Mouse (Mus musculus): Measurements from ENCODE around the gene Crabp1. TPM values are rescaled to one million over a fixed set of nuclear protein-coding genes. Genes with fewer than 3 reads are reported as not detected.
A peak's percentile ranks its signal among the peaks of the same experiment; 100 is the strongest.

Gene Crabp1
- not detected in 2 replicates for polyA plus RNA-seq (2012; ENCODE audit: insufficient read depth, low replicate concordance)

DNA sequence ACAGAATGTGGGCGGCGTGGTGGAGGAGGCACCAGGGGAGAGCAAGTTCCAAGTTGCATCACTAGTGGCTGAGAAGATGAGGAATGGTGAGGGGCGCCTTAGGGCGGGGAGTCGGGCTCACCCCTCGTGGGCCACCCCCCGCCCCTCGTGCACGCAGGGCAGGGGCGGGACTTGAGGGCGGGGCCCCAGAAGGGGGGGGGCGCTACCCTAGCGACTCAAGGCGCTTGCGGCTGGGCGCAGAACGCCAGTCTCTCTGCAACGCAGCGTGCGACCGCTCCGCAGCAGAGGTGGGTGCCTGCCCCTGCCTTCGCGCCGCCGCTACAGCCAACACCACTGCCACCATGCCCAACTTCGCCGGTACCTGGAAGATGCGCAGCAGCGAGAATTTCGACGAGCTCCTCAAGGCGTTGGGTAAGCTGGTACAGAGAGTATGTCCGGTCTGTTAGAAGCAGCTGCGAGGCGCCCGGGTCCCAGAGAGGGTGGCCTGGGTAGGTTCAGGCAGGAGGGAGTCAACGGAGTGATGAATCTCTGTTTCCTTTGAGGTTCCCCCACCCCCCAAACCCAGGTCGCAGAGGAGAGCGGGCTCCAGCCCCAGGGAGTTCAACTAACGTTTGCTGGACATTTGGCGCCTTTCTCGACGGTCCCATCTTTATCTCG lies at the start of gene Crabp1:
Crabp1 (plus strand) TSS at position 188 of the 657 bp plus-strand sequence.
- Histone ChIP-seq H3K4me3 (replicated peaks) (peak within 1 kb of the TSS; percentile 73), H3K4me1 (peaks cover 13% of the 10 kb centered on the region), H3K27me3 (replicated peaks) (peaks cover 90% of the 10 kb centered on the region), H3K9me3 (no peaks in the 10 kb centered on the region), H3K36me3 (replicated peaks; ENCODE audit: low read length) (no peaks in the 10 kb centered on the region)
- no peak for TF ChIP-seq FLI1 (IDR thresholded peaks at IDR 0.05; ENCODE audit: low read length)
- no peak for TF ChIP-seq GATA1 (IDR thresholded peaks at IDR 0.05; ENCODE audit: borderline replicate concordance, low read length)

DNA sequence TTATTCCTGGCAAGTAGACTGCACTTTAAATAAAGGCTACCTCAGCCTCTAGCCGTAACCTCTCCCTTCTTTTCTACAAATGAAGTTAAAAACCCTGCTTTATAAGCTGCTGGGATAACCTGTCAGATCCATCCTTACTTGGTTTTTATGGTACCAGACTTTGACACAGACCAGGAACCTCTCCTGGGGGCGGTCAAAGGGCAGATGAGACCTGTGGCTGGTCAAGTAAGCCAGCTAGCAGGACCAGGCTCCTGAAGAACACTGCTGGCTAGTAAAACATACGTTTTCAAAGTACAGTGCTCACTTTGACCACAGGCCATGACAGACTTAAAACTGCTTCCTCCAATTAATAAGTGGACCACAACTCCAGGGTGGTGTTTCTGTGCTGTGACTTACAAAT lies 48.8 kb upstream of the Crabp1 start:
- H3K4me1 ChIP-seq: no peaks in the 10 kb centered on the region
- H3K36me3 ChIP-seq (replicated peaks; ENCODE audit: low read length): peaks cover 98% of the 10 kb centered on the region
- no peaks in the 10 kb centered on the region for H3K9me3 ChIP-seq
- TF ChIP-seq GATA1 (IDR thresholded peaks at IDR 0.05; ENCODE audit: borderline replicate concordance, low read length) (no peak), FLI1 (IDR thresholded peaks at IDR 0.05; ENCODE audit: low read length) (no peak)
- no peak overlapping the region for H3K4me3 ChIP-seq (replicated peaks)
- H3K27me3 ChIP-seq (replicated peaks): no peaks in the 10 kb centered on the region

DNA sequence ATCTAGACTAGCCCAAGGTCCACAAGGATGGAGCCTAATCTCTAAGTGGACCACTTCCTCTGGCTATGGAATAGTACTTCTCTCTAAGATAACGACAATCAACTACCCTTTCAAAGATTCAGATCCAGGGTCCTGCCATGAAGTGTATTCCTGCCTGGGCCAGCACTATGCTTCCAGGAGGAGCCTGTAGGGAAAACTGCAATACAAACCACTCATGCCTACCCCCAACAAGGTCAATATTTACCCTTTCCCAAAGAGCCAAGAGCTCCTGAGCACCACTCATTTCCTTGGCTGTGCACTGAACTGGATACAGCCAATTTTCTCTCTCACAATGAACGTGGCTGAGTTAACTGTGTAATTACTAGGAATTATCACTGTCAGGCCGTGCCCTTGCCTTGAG lies 47.0 kb upstream of the Crabp1 start:
- H3K27me3 ChIP-seq (replicated peaks): no peaks in the 10 kb centered on the region
- no peak for TF ChIP-seq FLI1 (IDR thresholded peaks at IDR 0.05; ENCODE audit: low read length)
- TF ChIP-seq GATA1 (IDR thresholded peaks at IDR 0.05; ENCODE audit: borderline replicate concordance, low read length): no peak
- H3K4me3 ChIP-seq (replicated peaks): no peak overlapping the region
- H3K9me3 ChIP-seq: no peaks in the 10 kb centered on the region
- H3K4me1 ChIP-seq: no peaks in the 10 kb centered on the region
- peaks cover 95% of the 10 kb centered on the region for H3K36me3 ChIP-seq (replicated peaks; ENCODE audit: low read length)

DNA sequence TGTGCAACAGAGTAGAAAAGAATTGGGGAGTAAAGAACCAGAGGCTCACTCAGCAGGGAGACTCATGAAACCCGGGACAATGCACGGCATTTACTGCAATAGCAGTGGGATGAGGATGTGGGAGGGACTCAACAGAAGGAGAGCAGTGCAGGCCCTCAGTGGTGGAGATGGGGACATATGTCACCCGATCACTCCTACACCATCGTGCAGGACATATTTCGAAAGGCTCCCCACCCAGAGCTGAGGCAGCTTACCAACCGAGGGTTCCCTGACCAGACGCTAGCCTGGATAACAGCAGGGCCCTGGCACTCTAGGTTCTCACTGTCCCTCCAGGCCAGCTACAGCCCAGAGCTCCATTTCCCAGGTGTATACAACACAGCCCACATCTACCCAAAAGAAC lies 42.4 kb upstream of the Crabp1 start:
- Histone ChIP-seq H3K4me1 (no peaks in the 10 kb centered on the region), H3K4me3 (replicated peaks) (no peak overlapping the region), H3K9me3 (no peaks in the 10 kb centered on the region), H3K27me3 (replicated peaks) (no peaks in the 10 kb centered on the region), H3K36me3 (replicated peaks; ENCODE audit: low read length) (peaks cover 96% of the 10 kb centered on the region)
- TF ChIP-seq GATA1 (IDR thresholded peaks at IDR 0.05; ENCODE audit: borderline replicate concordance, low read length): no peak
- no peak for TF ChIP-seq FLI1 (IDR thresholded peaks at IDR 0.05; ENCODE audit: low read length)

DNA sequence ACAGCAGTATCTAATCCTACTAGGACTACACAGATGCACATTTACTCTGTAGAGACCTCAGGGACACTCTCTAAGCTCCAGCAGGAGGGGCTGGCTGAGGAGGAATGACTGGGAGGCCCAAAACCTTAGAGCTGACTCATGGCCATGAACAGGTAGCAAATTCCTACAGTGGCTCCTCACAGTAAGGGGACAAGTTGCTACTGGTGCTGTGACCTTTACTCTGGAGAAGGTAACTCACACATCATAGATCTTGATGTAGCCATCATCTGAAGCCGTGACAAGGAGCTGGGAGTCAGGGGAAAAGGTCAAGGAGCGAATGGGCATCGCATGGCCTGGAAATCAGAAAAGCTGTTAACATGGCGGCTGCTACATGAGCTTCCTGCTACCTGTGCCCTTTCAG lies 42.0 kb upstream of the Crabp1 start:
- TF ChIP-seq FLI1 (IDR thresholded peaks at IDR 0.05; ENCODE audit: low read length): no peak
- no peak for TF ChIP-seq GATA1 (IDR thresholded peaks at IDR 0.05; ENCODE audit: borderline replicate concordance, low read length)
- H3K4me1 ChIP-seq: no peaks in the 10 kb centered on the region
- H3K36me3 ChIP-seq (replicated peaks; ENCODE audit: low read length): peaks cover 96% of the 10 kb centered on the region
- H3K27me3 ChIP-seq (replicated peaks): no peaks in the 10 kb centered on the region
- no peaks in the 10 kb centered on the region for H3K9me3 ChIP-seq
- H3K4me3 ChIP-seq (replicated peaks): no peak overlapping the region

DNA sequence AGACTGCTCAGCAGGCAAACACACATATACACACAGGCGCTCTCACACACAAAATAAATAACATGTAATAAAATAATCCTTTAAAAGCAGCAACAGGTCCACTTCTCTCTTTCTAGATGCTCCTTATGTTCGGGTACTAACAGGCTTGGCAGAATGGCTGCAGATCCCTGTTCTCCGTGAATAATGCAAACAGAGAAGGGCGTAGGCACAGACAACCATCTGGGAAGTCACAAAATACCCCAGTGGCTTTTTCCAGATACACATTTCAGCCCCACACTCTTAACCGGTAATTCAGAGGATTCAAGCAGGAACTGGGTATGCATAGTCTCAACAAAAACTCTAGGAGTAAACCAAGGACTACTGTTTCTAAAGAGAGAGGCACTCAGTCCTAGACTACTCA lies 38.2 kb upstream of the Crabp1 start:
- H3K4me1 ChIP-seq: no peaks in the 10 kb centered on the region; the same call in 1 of the 2 replicates
- H3K4me3 ChIP-seq (replicated peaks): no peak overlapping the region
- H3K27me3 ChIP-seq (replicated peaks): no peaks in the 10 kb centered on the region
- TF ChIP-seq GATA1 (IDR thresholded peaks at IDR 0.05; ENCODE audit: borderline replicate concordance, low read length) (no peak), FLI1 (IDR thresholded peaks at IDR 0.05; ENCODE audit: low read length) (no peak)
- peaks cover 98% of the 10 kb centered on the region for H3K36me3 ChIP-seq (replicated peaks; ENCODE audit: low read length)
- H3K9me3 ChIP-seq: no peaks in the 10 kb centered on the region

DNA sequence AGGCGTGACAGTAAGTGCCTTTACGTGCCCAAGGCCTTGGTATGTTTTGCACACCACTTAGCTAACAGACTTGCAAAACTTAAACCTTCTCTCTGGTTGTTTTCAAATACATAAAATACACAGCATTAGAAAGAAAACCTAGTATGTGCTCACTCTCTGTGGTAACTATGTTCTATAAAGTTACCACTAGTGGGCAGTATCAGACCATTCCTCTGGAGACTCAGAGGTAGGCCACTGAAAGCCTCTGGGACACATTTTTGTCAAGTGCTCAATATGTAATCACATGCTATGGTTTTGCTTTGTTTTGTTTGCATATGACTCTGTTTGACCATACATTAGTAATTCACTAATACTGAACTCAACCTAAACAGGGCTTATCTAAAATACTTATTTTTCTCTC lies 32.4 kb upstream of the Crabp1 start:
- no peaks in the 10 kb centered on the region for H3K9me3 ChIP-seq
- TF ChIP-seq GATA1 (IDR thresholded peaks at IDR 0.05; ENCODE audit: borderline replicate concordance, low read length) (no peak), FLI1 (IDR thresholded peaks at IDR 0.05; ENCODE audit: low read length) (no peak)
- H3K4me1 ChIP-seq: peaks cover 31% of the 10 kb centered on the region
- H3K4me3 ChIP-seq (replicated peaks): no peak overlapping the region
- no peaks in the 10 kb centered on the region for H3K27me3 ChIP-seq (replicated peaks)
- peaks cover 44% of the 10 kb centered on the region for H3K36me3 ChIP-seq (replicated peaks; ENCODE audit: low read length)

DNA sequence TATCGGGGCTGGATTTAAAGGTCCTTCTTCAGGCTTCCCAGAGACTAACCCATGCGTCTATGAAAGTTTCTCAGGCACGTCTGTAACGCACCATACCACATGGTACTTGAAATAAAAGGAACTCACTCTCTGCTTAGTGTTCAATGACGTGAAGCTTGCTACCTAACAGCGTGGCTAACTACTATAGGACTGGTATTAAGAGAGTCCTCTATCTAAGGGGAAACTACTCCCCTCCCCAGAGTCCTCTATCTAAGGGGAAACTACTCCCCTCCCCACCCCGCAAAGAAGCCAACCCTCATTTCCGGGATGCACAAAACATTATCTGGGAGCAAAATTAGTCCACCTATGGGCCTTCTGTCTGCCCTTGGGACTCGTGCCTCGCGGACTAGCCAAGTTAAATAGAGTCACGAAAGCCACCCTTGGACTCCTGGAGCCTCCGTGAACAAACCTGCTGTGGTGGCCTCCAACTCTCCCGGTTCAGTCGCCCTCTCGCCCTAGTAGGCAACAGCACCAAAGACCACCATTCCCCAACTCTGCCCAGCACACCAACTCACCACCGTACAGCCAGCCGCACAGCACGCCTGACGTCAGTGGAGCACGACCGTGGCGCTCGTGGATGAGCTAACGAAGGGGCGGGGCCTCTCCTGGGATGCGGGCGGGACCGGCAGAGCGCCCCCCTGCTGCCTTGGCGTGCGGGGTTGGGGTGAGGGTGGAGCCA lies 30.5 kb upstream of the Crabp1 start, which contains the start of gene Wdr61:
Wdr61 (minus strand) TSS at position 599 of the 718 bp plus-strand sequence.
- peak within 1 kb of the TSS; percentile 99 for H3K4me3 ChIP-seq (replicated peaks)
- TF ChIP-seq GATA1 (IDR thresholded peaks at IDR 0.05; ENCODE audit: borderline replicate concordance, low read length) (no peak), FLI1 (IDR thresholded peaks at IDR 0.05; ENCODE audit: low read length) (no peak)
- H3K4me1 ChIP-seq: peaks cover 31% of the 10 kb centered on the region
- peaks cover 4% of the 10 kb centered on the region for H3K27me3 ChIP-seq (replicated peaks)
- no peaks in the 10 kb centered on the region for H3K9me3 ChIP-seq
- H3K36me3 ChIP-seq (replicated peaks; ENCODE audit: low read length): peaks cover 24% of the 10 kb centered on the region

DNA sequence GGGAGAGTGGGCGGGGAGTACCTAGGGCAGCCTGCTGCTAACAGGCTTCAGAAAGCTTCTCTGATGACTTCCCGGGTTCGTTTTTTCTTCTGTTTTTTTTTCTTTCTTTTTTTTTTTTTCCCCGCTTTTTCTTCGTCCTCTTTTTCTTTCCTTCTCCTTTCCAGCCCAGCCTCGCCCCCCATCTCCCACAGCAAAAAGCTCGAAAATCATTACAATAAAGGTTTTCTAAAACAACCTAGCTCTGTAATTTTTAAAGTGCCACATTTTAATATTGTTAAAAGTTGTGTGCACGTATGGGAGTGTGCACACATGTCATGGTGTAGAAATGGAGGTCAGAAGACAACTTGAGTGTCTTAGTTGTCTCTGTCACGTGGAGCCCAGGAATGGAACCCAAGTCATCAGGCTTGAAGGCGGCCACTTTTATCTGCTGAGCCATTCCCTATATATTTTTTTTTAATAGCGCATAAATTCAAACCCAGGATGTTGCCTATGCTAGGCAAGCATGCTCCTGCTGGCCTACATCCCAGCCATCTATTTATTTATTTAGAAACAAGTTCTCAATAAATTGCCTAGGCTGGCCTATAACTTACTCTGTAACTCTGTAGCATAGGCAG lies 29.8 kb upstream of the Crabp1 start:
- TF ChIP-seq GATA1 (IDR thresholded peaks at IDR 0.05; ENCODE audit: borderline replicate concordance, low read length): no peak
- Histone ChIP-seq H3K9me3 (no peaks in the 10 kb centered on the region), H3K4me3 (replicated peaks) (peak overlapping the region; percentile 99), H3K4me1 (peaks cover 33% of the 10 kb centered on the region), H3K27me3 (replicated peaks) (peaks cover 7% of the 10 kb centered on the region), H3K36me3 (replicated peaks; ENCODE audit: low read length) (peaks cover 18% of the 10 kb centered on the region)

DNA sequence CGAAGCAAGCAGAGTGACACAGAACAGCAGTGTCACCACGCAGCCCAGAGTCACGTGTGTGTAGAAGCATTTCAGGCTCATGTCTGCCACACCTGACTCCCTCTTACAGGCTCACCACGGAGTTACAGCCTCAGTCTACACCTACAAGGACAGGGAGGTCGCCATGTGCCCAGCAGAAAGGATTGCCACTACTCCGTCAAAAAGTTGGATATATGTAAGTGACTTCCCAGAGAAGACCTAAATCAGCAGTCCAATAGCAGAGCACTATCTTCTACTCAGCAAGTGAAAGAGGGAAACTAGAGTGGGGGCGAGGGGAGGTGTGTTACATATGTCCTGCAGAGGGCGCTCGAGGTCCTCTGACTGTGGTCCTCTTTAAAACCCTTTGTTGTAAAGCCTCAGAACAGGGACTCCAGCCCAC lies 28.3 kb upstream of the Crabp1 start:
- no peaks in the 10 kb centered on the region for H3K9me3 ChIP-seq
- TF ChIP-seq GATA1 (IDR thresholded peaks at IDR 0.05; ENCODE audit: borderline replicate concordance, low read length) (no peak), FLI1 (IDR thresholded peaks at IDR 0.05; ENCODE audit: low read length) (no peak)
- H3K27me3 ChIP-seq (replicated peaks): peaks cover 11% of the 10 kb centered on the region
- peak overlapping the region; percentile 89 for H3K4me3 ChIP-seq (replicated peaks)
- peaks cover 4% of the 10 kb centered on the region for H3K36me3 ChIP-seq (replicated peaks; ENCODE audit: low read length)
- H3K4me1 ChIP-seq: peaks cover 35% of the 10 kb centered on the region

Data from megakaryocyte, embryonic 14.5 days (primary cell).